Mouse (Mus musculus) heart, embryonic 11.5 days (tissue): ENCODE measurements around the gene Klf17. TPM values are rescaled to one million over a fixed set of nuclear protein-coding genes. Genes with fewer than 3 reads are reported as not detected.
"Not testable (repeated sequence)": the region's sequence is repeated elsewhere in the genome, so short reads cannot be mapped to it uniquely, and the experiment has no call there.

Source experiments
- ATAC-seq: fragments of 200-750 bp; cut with Nextera tagmentation; replicated peaks from 2 replicates; pipeline ENCODE4 v1.8.0; 2017; ENCODE audit warnings: moderate library complexity; ENCODE audit not compliant: insufficient number of reproducible peaks, low FRiP score, low TSS enrichment
- H3K27ac ChIP-seq: fragments of 300-500 bp; sonication (generic); 2 replicates; pipeline ENCODE4 v1.5.1; 2014; ENCODE audit warnings: mild to moderate bottlenecking, low read depth, low read length
- H3K27me3 ChIP-seq: fragments of 300-500 bp; sonication (generic); 2 replicates; pipeline ENCODE4 v1.6.1; 2014; ENCODE audit warnings: mild to moderate bottlenecking, low read length, mixed read lengths; ENCODE audit not compliant: control insufficient read depth, insufficient read depth
- H3K36me3 ChIP-seq: fragments of 300-500 bp; sonication (generic); 2 replicates; pipeline ENCODE4 v1.6.1; 2014; ENCODE audit warnings: mild to moderate bottlenecking, low read length, moderate library complexity, mixed read lengths; ENCODE audit not compliant: control insufficient read depth, insufficient read depth
- H3K4me1 ChIP-seq: fragments of 300-500 bp; sonication (generic); 2 replicates; pipeline ENCODE4 v1.6.1; 2014; ENCODE audit warnings: low read length; ENCODE audit not compliant: control insufficient read depth, insufficient read depth
- H3K4me2 ChIP-seq: fragments of 300-500 bp; sonication (generic); 2 replicates; pipeline ENCODE4 v1.6.1; 2014; ENCODE audit warnings: mild to moderate bottlenecking, moderate library complexity
- H3K4me3 ChIP-seq: fragments of 300-500 bp; sonication (generic); 2 replicates; pipeline ENCODE4 v1.5.1; 2014; ENCODE audit warnings: low read depth, low read length
- H3K9ac ChIP-seq: fragments of 300-500 bp; sonication (generic); 2 replicates; pipeline ENCODE4 v1.6.1; 2014; ENCODE audit warnings: mild to moderate bottlenecking, low read depth, low read length, moderate library complexity
- H3K9me3 ChIP-seq: fragments of 300-500 bp; sonication (generic); replicated peaks from 2 replicates; pipeline ENCODE4 v1.6.1; 2016; ENCODE audit warnings: low read length; ENCODE audit not compliant: control insufficient read depth
- WGBS: fragments of 180-500 bp; shearing (Covaris S2); extraction: QIAGEN DNeasy Blood & Tissue Kit; methylation state at CpG from one replicate; pipeline ENCODE4 v1.1.7; 2014; ENCODE audit not compliant: insufficient replicate concordance; 5-methylcytosine and 5-hydroxymethylcytosine counted together
- polyA plus RNA-seq: library from polyadenylated mRNA; unstranded; fragments of >200 nt; fragmentation: Nextera tagmentation; extraction: Ambion mirVana; gene quantifications from 2 replicates; pipeline ENCODE4 v1.2.1, GENCODE M21; 2014

The Klf17 gene
- polyA plus RNA-seq, 1 experiment from 2014 or later, result not detected

DNA sequence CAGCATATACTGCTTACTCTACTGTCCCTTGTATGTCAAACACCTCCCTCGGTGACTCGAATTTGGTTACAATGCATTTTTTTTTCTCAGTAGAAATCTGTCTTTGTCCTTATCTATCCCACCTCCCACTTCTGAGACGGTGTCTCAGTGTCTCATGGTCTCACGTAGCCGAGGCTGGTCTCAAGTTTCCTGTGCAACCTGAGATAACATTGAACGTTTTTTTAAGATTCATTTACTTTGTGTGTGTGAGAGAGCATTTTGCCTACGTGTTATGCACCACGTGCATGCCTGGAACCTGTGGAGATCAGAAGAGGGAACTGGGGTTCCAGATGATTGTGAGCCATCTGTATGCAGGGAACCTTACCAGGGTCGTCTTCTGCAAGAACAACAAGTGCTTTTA lies 7.5 kb upstream of the Klf17 start:
- Histone ChIP-seq H3K4me1 (no peaks in the 10 kb centered on the region), H3K27ac (no peak overlapping the region), H3K9ac (no peak overlapping the region), H3K36me3 (no peaks in the 10 kb centered on the region), H3K4me3 (no peak overlapping the region), H3K9me3 (no peaks in the 10 kb centered on the region), H3K4me2 (no peak overlapping the region), H3K27me3 (no peaks in the 10 kb centered on the region)
- no peak for ATAC-seq
- WGBS, result 41% methylated on average over 9 of the region's 9 CpGs

DNA sequence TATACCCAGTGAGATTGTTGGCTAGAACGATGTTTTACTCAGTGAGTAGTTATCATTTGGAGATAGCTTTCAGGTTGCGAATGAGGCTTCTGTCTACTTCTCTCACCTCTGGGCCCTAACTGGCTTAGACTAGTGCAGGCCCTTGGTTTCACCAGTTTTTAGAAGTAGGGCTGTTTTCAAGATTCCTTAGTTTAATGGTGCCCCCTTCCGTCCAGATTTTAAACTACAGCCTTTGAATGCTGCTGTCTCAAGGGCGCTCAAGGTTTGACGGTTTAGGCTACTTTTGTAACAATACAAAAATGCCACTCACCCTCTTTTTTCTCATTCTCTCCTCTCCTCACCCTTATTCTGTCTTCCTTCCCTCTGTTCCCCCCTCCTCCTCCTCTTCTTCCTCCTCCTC lies 5.5 kb upstream of the Klf17 start:
- no peak for ATAC-seq
- H3K4me1 ChIP-seq, result no peaks in the 10 kb centered on the region
- WGBS, result 13% methylated on average over 5 of the region's 5 CpGs

DNA sequence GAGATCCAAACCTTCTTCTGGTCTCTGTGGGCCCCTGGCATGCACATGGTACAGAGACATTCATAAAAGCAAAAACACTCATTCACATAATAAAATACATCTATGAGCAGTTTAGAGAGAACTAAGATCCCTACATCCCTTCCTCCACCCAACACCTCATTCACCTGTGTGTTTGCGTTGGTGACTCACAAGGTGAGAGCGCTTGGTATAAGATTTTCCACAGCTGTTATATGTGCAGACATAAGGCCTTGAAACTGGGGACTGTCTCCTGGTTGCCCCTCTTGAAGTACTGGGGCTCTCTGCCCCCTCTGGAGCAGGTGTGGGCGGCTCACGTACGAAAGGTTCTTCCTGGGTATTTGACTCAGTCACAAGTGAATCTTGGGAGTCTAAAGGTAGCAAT lies 5.3 kb downstream of the Klf17 start:
- H3K9me3 ChIP-seq, result no peaks in the 10 kb centered on the region
- H3K4me2 ChIP-seq, result no peak overlapping the region
- no peak overlapping the region for H3K4me3 ChIP-seq
- H3K9ac ChIP-seq, result no peak overlapping the region
- no peaks in the 10 kb centered on the region for H3K4me1 ChIP-seq
- no peaks in the 10 kb centered on the region for H3K27me3 ChIP-seq
- WGBS, result 84% methylated on average over 5 of the region's 5 CpGs
- no peak overlapping the region for H3K27ac ChIP-seq
- ATAC-seq, result no peak
- H3K36me3 ChIP-seq, result no peaks in the 10 kb centered on the region

More for the DNA sequence above, 5.5 kb upstream of the Klf17 start:
- no peaks in the 10 kb centered on the region for H3K36me3 ChIP-seq
- H3K9ac ChIP-seq, result no peak overlapping the region
- H3K4me3 ChIP-seq, result no peak overlapping the region
- no peak overlapping the region for H3K4me2 ChIP-seq
- H3K27me3 ChIP-seq, result no peaks in the 10 kb centered on the region
- no peak overlapping the region for H3K27ac ChIP-seq
- no peaks in the 10 kb centered on the region for H3K9me3 ChIP-seq

DNA sequence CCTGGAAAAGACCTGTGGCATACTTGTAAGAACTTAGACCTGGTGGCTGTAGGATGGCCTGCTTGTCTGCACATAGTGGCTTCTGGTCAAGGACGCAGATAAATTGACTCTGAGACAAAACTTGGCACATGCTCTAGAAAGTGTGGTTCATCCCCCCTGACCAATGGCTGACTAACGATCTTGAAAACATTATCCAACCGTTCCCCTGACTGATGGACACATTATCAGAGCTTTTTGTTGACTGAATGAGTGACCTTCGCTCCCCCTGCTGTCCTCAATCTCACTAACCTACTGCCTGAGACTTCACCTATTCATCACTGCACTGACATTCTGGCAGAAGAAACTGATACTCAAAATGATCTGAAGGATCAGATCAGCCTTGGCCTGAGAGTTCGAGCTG lies 13.0 kb downstream of the Klf17 start:
- H3K9ac ChIP-seq, H3K27me3 ChIP-seq, ATAC-seq, H3K4me2 ChIP-seq, H3K27ac ChIP-seq, H3K9me3 ChIP-seq, H3K36me3 ChIP-seq, H3K4me3 ChIP-seq, H3K4me1 ChIP-seq: not testable (repeated sequence)
- 46% methylated on average over 5 of the region's 5 CpGs for WGBS

DNA sequence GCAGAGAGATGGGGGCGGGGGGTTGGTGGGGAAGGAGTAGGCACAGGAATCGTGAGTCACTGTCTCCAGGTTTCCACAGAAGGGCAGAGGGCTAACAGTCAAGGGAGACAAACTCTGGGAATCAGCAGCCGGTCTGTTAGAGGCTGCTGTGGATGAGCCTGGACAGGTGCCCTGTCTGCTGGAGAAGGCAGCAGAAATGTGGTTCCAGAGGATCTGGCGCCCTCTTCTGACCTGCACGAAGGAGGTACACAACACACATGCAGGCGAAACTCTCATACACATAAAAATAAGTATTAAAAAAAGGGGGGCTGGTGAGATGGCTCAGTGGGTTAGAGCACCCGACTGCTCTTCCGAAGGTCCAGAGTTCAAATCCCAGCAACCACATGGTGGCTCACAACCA lies 27.9 kb downstream of the Klf17 start:
- no peak overlapping the region for H3K4me3 ChIP-seq
- no peak; the same call in 1 of the 2 replicates for ATAC-seq
- no peaks in the 10 kb centered on the region for H3K27me3 ChIP-seq
- H3K36me3 ChIP-seq, result no peaks in the 10 kb centered on the region
- H3K9me3 ChIP-seq, result no peaks in the 10 kb centered on the region
- no peak overlapping the region for H3K27ac ChIP-seq
- 41% methylated on average over 8 of the region's 8 CpGs for WGBS
- H3K4me2 ChIP-seq, result no peak overlapping the region
- H3K9ac ChIP-seq, result no peak overlapping the region
- no peaks in the 10 kb centered on the region for H3K4me1 ChIP-seq

DNA sequence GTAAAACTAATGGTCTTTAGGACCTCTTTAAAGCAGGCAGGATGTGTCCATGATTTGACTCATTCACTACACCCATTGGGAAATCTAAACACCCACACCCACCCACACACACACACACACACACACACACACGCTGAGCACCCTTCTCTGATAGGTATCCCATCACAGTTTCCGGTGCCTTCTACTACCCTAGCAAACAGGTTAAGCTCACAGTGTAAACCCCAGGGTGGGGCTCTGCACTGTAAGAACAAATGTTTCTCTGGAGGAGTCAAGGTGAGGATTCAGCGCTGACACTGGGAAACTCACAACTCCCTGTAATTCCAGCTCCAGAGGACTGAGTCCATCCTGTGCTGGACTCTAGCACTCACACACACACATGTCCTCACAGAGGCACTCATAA lies 33.5 kb downstream of the Klf17 start:
- H3K4me3 ChIP-seq, result no peak overlapping the region
- H3K4me1 ChIP-seq, result no peaks in the 10 kb centered on the region
- H3K36me3 ChIP-seq, result no peaks in the 10 kb centered on the region
- ATAC-seq, result no peak
- WGBS, result 64% methylated on average over 3 of the region's 3 CpGs
- no peaks in the 10 kb centered on the region for H3K27me3 ChIP-seq
- H3K4me2 ChIP-seq, result no peak overlapping the region
- H3K27ac ChIP-seq, result no peak overlapping the region
- H3K9me3 ChIP-seq, result no peaks in the 10 kb centered on the region
- H3K9ac ChIP-seq, result no peak overlapping the region

DNA sequence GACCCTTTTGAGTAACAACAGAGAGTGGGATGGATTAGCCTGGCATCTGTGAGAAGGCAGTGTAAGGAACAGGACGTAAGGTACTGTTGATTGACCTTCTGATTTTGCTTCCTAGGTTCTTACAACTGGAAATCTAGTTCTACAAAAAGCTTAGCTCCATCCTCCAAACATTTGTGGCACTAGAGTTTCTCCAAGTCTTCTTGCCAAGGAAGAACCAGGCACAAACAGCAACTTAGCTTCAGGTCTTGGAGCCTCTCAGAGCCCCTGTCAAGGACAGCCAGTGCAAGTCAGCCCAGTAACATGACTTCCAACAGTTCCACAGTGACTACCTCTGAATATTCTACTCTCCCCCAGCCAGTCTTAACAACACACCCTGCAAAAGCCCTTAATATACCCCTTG lies 41.3 kb downstream of the Klf17 start, which contains the start of gene Gm12845:
TSS of gene Gm12845 (plus strand) at position 301 of the 400 bp plus-strand sequence.
- no peaks in the 10 kb centered on the region for H3K4me1 ChIP-seq
- no peaks in the 10 kb centered on the region for H3K36me3 ChIP-seq
- no peak within 1 kb of the TSS for H3K9ac ChIP-seq
- no peak within 1 kb of the TSS for H3K27ac ChIP-seq
- no peaks in the 10 kb centered on the region for H3K9me3 ChIP-seq
- no peak for ATAC-seq
- WGBS, result 76% methylated on average over 1 of the region's 1 CpGs
- no peak within 1 kb of the TSS for H3K4me2 ChIP-seq
- H3K4me3 ChIP-seq, result no peak within 1 kb of the TSS
- H3K27me3 ChIP-seq, result no peaks in the 10 kb centered on the region

DNA sequence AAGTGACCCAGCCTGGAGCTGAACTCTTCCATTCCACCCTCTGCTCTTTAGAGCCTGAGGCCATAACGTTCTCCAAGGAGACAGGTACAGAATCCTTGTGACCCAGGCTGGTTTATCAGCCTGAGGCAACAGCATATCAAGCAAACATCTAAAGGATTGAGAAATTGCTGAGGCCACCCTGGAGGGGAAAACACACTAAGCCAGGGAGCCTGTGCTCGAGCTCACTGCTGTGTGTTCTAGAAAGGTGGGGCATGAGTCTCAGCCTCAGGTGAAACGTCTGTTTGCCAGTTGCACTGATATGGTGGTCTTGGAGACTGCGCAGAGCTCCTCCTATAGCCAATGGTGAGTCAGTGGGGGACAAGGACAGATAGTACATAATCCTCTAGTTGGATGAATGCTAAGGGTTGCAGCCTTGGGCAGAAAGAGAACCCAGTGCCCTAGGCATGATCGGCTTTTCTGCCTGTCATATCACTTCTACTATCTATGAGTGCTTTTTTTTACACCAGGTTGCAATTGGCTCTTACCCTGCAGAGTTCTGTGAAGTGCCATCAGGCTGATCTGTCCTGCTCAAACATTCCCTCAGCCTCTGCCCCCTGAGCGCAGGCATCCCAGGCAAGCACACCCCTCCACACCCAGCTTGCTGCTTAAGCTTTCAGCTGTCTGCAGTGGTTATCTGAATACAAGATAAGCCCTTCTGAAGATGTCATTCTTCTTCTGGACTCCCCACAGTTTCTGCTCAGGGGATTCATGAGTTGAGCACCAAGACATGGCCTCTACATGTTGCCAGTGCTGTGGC lies 51.9 kb downstream of the Klf17 start:
- no peak for ATAC-seq
- Histone ChIP-seq H3K36me3 (no peaks in the 10 kb centered on the region), H3K4me2 (no peak overlapping the region), H3K9ac (no peak overlapping the region), H3K9me3 (no peaks in the 10 kb centered on the region), H3K4me1 (no peaks in the 10 kb centered on the region), H3K27ac (no peak overlapping the region), H3K4me3 (no peak overlapping the region), H3K27me3 (no peaks in the 10 kb centered on the region)
- 44% methylated on average over 6 of the region's 6 CpGs for WGBS

DNA sequence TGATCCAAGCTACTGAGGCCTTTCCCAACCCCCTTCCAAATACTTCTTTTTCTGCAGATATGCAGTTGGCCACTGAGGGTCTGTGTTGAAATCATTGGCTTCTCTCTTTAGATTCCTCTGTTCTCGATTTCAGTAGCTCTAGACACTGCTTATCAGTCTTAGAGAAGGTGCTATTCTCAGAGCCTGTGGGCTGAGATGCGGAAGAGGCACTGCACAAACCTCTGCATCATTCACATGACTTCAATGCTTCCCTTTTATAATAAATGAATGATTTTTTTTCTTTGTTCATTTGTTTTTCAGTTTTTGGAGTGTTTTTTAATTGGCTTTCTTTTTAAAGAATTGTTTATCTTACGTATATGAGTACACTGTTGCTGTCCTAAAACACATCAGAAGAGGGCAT lies 53.1 kb downstream of the Klf17 start:
- Histone ChIP-seq H3K36me3 (no peaks in the 10 kb centered on the region), H3K4me3 (no peak overlapping the region), H3K4me1 (no peaks in the 10 kb centered on the region), H3K4me2 (no peak overlapping the region), H3K9ac (no peak overlapping the region), H3K27me3 (no peaks in the 10 kb centered on the region), H3K9me3 (no peaks in the 10 kb centered on the region), H3K27ac (no peak overlapping the region)
- WGBS, result 72% methylated on average over 3 of the region's 3 CpGs
- ATAC-seq, result no peak
